Mouse (Mus musculus): ENCODE results near the gene Fblim1.

The Fblim1 gene

GRCm38 (mm10) chr4:141624983-141625773 lies 19.3 kb upstream of the Fblim1 start:
- peak; percentile 40 to 63 for DNase-seq

- no peak for DNase-seq
These were observed 18.2 kb upstream of the Fblim1 start for GRCm38 (mm10) chr4:141624134-141624533.

GRCm38 (mm10) chr4:141623666-141624065 lies 17.8 kb upstream of the Fblim1 start, which contains the start of gene Slc25a34:
Gene Slc25a34 (minus strand): TSS chr4:141623821.
- DNase-seq, result peak; percentile 66 to 77

GRCm38 (mm10) chr4:141623037-141623436 lies 17.1 kb upstream of the Fblim1 start:
- DNase-seq, result no peak

GRCm38 (mm10) chr4:141622580-141622979 lies 16.7 kb upstream of the Fblim1 start:
- DNase-seq, result no peak

- DNase-seq, result no peak
These were observed 16.2 kb upstream of the Fblim1 start for GRCm38 (mm10) chr4:141622091-141622490.

- DNase-seq, result no peak
These were observed 15.4 kb upstream of the Fblim1 start for GRCm38 (mm10) chr4:141621297-141621696.

- DNase-seq, result no peak
These were observed 13.5 kb upstream of the Fblim1 start for GRCm38 (mm10) chr4:141619299-141619883.

- peak; percentile 69 to 74 for DNase-seq
These were observed 12.8 kb upstream of the Fblim1 start, which contains the start of gene Tmem82 for GRCm38 (mm10) chr4:141618565-141619243. Gene Tmem82 (minus strand): TSS chr4:141618633.

- DNase-seq, result peak; percentile 35 to 56
These were observed 12.1 kb upstream of the Fblim1 start for GRCm38 (mm10) chr4:141617863-141618564.

- peak; percentile 75 to 80 for DNase-seq
These were observed 11.4 kb upstream of the Fblim1 start for GRCm38 (mm10) chr4:141617299-141617698.

- no peak for DNase-seq
These were observed 10.9 kb upstream of the Fblim1 start for GRCm38 (mm10) chr4:141616811-141617210.

GRCm38 (mm10) chr4:141614946-141615345 lies 9.1 kb upstream of the Fblim1 start:
- DNase-seq, result no peak

- peak; percentile 45 to 47 for DNase-seq
These were observed 3.6 kb upstream of the Fblim1 start for GRCm38 (mm10) chr4:141609538-141609937.

GRCm38 (mm10) chr4:141605421-141605820 lies 475 bp downstream of the Fblim1 start:
- no peak for DNase-seq

- DNase-seq, result peak; percentile 26 to 53
These were observed 1.4 kb downstream of the Fblim1 start for GRCm38 (mm10) chr4:141604493-141604892.

GRCm38 (mm10) chr4:141603921-141604320 lies 2.0 kb downstream of the Fblim1 start:
- no peak for DNase-seq

- DNase-seq, result no peak
These were observed 3.2 kb downstream of the Fblim1 start for GRCm38 (mm10) chr4:141602523-141603223.

GRCm38 (mm10) chr4:141601148-141601862 lies 4.6 kb downstream of the Fblim1 start:
- DNase-seq, result no peak

- DNase-seq, result no peak
These were observed 5.5 kb downstream of the Fblim1 start for GRCm38 (mm10) chr4:141600364-141600763.

Measured in lung, adult 18-20 months (tissue).